Mouse (Mus musculus): ENCODE results near the gene Vgll4. TPM values are rescaled to one million over a fixed set of nuclear protein-coding genes. Genes with fewer than 3 reads are reported as not detected.

The Vgll4 gene
- polyA plus RNA-seq, 2 experiments = 70.1 to 103 TPM

GRCm38 (mm10) chr6:114911540-114911939, 58.3 kb downstream of the Vgll4 start:
- Histone ChIP-seq H3K4me2 (replicated peaks; ENCODE audit: low read depth, low read length, severe bottlenecking) (no peak overlapping the region), H3K27ac (replicated peaks; ENCODE audit: low read depth, low read length) (no peak overlapping the region), H3K27me3 (ENCODE audit: control insufficient read depth, insufficient read depth, low read length) (no peaks in the 10 kb centered on the region), H3K4me3 (replicated peaks; ENCODE audit: low read length) (no peak overlapping the region), H3K9me3 (ENCODE audit: control insufficient read depth, low read length) (no peaks in the 10 kb centered on the region), H3K4me1 (ENCODE audit: control insufficient read depth, insufficient read depth, low read length) (peaks cover 60% of the 10 kb centered on the region), H3K36me3 (ENCODE audit: control insufficient read depth, insufficient read depth, low read length) (no peaks in the 10 kb centered on the region), H3K9ac (ENCODE audit: low read depth, low read length, severe bottlenecking) (no peak overlapping the region)
- no peak for TF ChIP-seq POLR2A (IDR thresholded peaks at IDR 0.05; ENCODE audit: borderline replicate concordance, extremely low read depth, insufficient read depth, insufficient read length)
- ATAC-seq (ENCODE audit: low FRiP score, low read depth) (no peak), DNase-seq (ENCODE audit: low spot score) (no peak)
- WGBS = 65% methylated on average over 3 of the region's 3 CpGs

GRCm38 (mm10) chr6:114909801-114910200, 60.0 kb downstream of the Vgll4 start:
- H3K4me3 ChIP-seq (replicated peaks; ENCODE audit: low read length) = no peak overlapping the region
- H3K27me3 ChIP-seq (ENCODE audit: control insufficient read depth, insufficient read depth, low read length) = no peaks in the 10 kb centered on the region
- no peak overlapping the region for H3K27ac ChIP-seq (replicated peaks; ENCODE audit: low read depth, low read length)
- no peak overlapping the region for H3K9ac ChIP-seq (ENCODE audit: low read depth, low read length, severe bottlenecking)
- DNase-seq (ENCODE audit: low spot score) = no peak
- no peaks in the 10 kb centered on the region for H3K9me3 ChIP-seq (ENCODE audit: control insufficient read depth, low read length)
- no peak overlapping the region for H3K4me2 ChIP-seq (replicated peaks; ENCODE audit: low read depth, low read length, severe bottlenecking)
- TF ChIP-seq POLR2A (IDR thresholded peaks at IDR 0.05; ENCODE audit: borderline replicate concordance, extremely low read depth, insufficient read depth, insufficient read length) = no peak
- peaks cover 43% of the 10 kb centered on the region for H3K4me1 ChIP-seq (ENCODE audit: control insufficient read depth, insufficient read depth, low read length)
- WGBS = 87% methylated on average over 7 of the region's 7 CpGs
- no peaks in the 10 kb centered on the region for H3K36me3 ChIP-seq (ENCODE audit: control insufficient read depth, insufficient read depth, low read length)
- ATAC-seq (ENCODE audit: low FRiP score, low read depth) = no peak

GRCm38 (mm10) chr6:114907459-114907858, 62.3 kb downstream of the Vgll4 start:
- TF ChIP-seq POLR2A (IDR thresholded peaks at IDR 0.05; ENCODE audit: borderline replicate concordance, extremely low read depth, insufficient read depth, insufficient read length) = no peak
- no peak overlapping the region for H3K4me2 ChIP-seq (replicated peaks; ENCODE audit: low read depth, low read length, severe bottlenecking)
- no peak overlapping the region for H3K27ac ChIP-seq (replicated peaks; ENCODE audit: low read depth, low read length)
- no peaks in the 10 kb centered on the region for H3K9me3 ChIP-seq (ENCODE audit: control insufficient read depth, low read length)
- H3K9ac ChIP-seq (ENCODE audit: low read depth, low read length, severe bottlenecking) = no peak overlapping the region
- no peak for DNase-seq (ENCODE audit: low spot score)
- WGBS = 95% methylated on average over 6 of the region's 6 CpGs
- no peak overlapping the region for H3K4me3 ChIP-seq (replicated peaks; ENCODE audit: low read length)
- ATAC-seq (ENCODE audit: low FRiP score, low read depth) = no peak
- no peaks in the 10 kb centered on the region for H3K36me3 ChIP-seq (ENCODE audit: control insufficient read depth, insufficient read depth, low read length)
- H3K4me1 ChIP-seq (ENCODE audit: control insufficient read depth, insufficient read depth, low read length) = peaks cover 38% of the 10 kb centered on the region
- no peaks in the 10 kb centered on the region for H3K27me3 ChIP-seq (ENCODE audit: control insufficient read depth, insufficient read depth, low read length)

GRCm38 (mm10) chr6:114906209-114906608, 63.6 kb downstream of the Vgll4 start:
- ATAC-seq (ENCODE audit: low FRiP score, low read depth) = no peak
- 53% methylated on average over 5 of the region's 5 CpGs for WGBS

GRCm38 (mm10) chr6:114905253-114906028, 64.4 kb downstream of the Vgll4 start:
- ATAC-seq (ENCODE audit: low FRiP score, low read depth) = no peak
- Histone ChIP-seq H3K27ac (replicated peaks; ENCODE audit: low read depth, low read length) (no peak overlapping the region), H3K4me2 (replicated peaks; ENCODE audit: low read depth, low read length, severe bottlenecking) (no peak overlapping the region), H3K9ac (ENCODE audit: low read depth, low read length, severe bottlenecking) (no peak overlapping the region), H3K36me3 (ENCODE audit: control insufficient read depth, insufficient read depth, low read length) (no peaks in the 10 kb centered on the region), H3K9me3 (ENCODE audit: control insufficient read depth, low read length) (no peaks in the 10 kb centered on the region), H3K4me1 (ENCODE audit: control insufficient read depth, insufficient read depth, low read length) (peaks cover 46% of the 10 kb centered on the region), H3K4me3 (replicated peaks; ENCODE audit: low read length) (no peak overlapping the region), H3K27me3 (ENCODE audit: control insufficient read depth, insufficient read depth, low read length) (no peaks in the 10 kb centered on the region)
- DNase-seq (ENCODE audit: low spot score) = no peak
- no peak for TF ChIP-seq POLR2A (IDR thresholded peaks at IDR 0.05; ENCODE audit: borderline replicate concordance, extremely low read depth, insufficient read depth, insufficient read length)
- WGBS = 59% methylated on average over 8 of the region's 8 CpGs

More at GRCm38 (mm10) chr6:114906209-114906608, 63.6 kb downstream of the Vgll4 start:
- Histone ChIP-seq H3K27ac (replicated peaks; ENCODE audit: low read depth, low read length) (no peak overlapping the region), H3K27me3 (ENCODE audit: control insufficient read depth, insufficient read depth, low read length) (no peaks in the 10 kb centered on the region), H3K4me2 (replicated peaks; ENCODE audit: low read depth, low read length, severe bottlenecking) (no peak overlapping the region), H3K9ac (ENCODE audit: low read depth, low read length, severe bottlenecking) (no peak overlapping the region), H3K4me3 (replicated peaks; ENCODE audit: low read length) (no peak overlapping the region), H3K4me1 (ENCODE audit: control insufficient read depth, insufficient read depth, low read length) (peaks cover 40% of the 10 kb centered on the region), H3K9me3 (ENCODE audit: control insufficient read depth, low read length) (no peaks in the 10 kb centered on the region), H3K36me3 (ENCODE audit: control insufficient read depth, insufficient read depth, low read length) (no peaks in the 10 kb centered on the region)
- no peak for TF ChIP-seq POLR2A (IDR thresholded peaks at IDR 0.05; ENCODE audit: borderline replicate concordance, extremely low read depth, insufficient read depth, insufficient read length)
- no peak for DNase-seq (ENCODE audit: low spot score)

All from limb, embryonic 14.5 days (tissue).